Mouse (Mus musculus) embryonic fibroblast, embryonic 13.5 days (primary cell): Measurements from ENCODE around the gene Cx3cr1.

ENCODE experiments used
- CTCF ChIP-seq: IDR thresholded peaks from 2 replicates; pipeline ENCODE4 v1.5.1; 2011; ENCODE audit warnings: mild to moderate bottlenecking, control low read depth, low read length, moderate library complexity, borderline replicate concordance; ENCODE audit not compliant: insufficient read depth
- POLR2A ChIP-seq: IDR thresholded peaks from 2 replicates; pipeline ENCODE4 v1.6.1; 2011; ENCODE audit warnings: low read depth, mild to moderate bottlenecking, control low read depth, low read length, moderate library complexity

DNA sequence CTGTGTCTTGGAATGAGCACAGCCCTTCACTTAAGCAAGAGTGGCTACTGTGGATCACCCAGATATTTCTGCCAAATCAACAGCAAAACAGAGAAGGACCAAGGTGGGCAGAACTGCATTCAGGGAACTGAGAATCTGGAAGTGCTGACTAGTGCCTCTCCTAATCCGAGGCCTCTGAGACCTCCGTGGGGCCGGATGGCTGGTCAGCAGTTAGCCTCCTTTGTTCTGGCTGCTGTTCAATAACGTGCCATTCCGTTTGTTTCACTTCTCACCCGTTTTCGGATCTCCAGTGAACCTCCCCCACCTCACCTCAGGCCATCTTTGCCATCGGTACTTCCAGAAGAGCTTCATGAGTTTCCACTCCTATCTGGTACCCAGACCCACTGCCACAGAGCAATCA lies 35.3 kb downstream of the Cx3cr1 start:
- TF ChIP-seq CTCF: no peak
- TF ChIP-seq POLR2A: no peak
